Mouse (Mus musculus): ENCODE measurements around the gene Fto. TPM values are rescaled to one million over a fixed set of nuclear protein-coding genes. Genes with fewer than 3 reads are reported as not detected.

The Fto gene
- polyA plus RNA-seq, 1 experiment from 2014 or later = 149 TPM

- H3K36me3 ChIP-seq (replicated peaks; ENCODE audit: control insufficient read depth, insufficient read depth) = no peaks in the 10 kb centered on the region
- 69% methylated on average over 3 of the region's 3 CpGs for WGBS
- ATAC-seq (ENCODE audit: low FRiP score) = no peak
- H3K4me3 ChIP-seq (replicated peaks; ENCODE audit: low read length) = no peak overlapping the region
- H3K9ac ChIP-seq = no peak overlapping the region
- H3K4me2 ChIP-seq (replicated peaks) = no peak overlapping the region
- no peaks in the 10 kb centered on the region for H3K9me3 ChIP-seq (ENCODE audit: control insufficient read depth, low read length)
- H3K4me1 ChIP-seq (replicated peaks; ENCODE audit: control insufficient read depth, insufficient read depth, low read length) = peaks cover 36% of the 10 kb centered on the region
- no peak for DNase-seq (ENCODE audit: low spot score)
- H3K27me3 ChIP-seq (ENCODE audit: control insufficient read depth, insufficient read depth, low read length) = peaks cover 7% of the 10 kb centered on the region
- H3K27ac ChIP-seq = no peak overlapping the region
Observed at GRCm38 (mm10) chr8:91504360-91504759, 191.0 kb downstream of the Fto start.

- Histone ChIP-seq H3K4me2 (replicated peaks) (no peak overlapping the region), H3K9me3 (ENCODE audit: control insufficient read depth, low read length) (no peaks in the 10 kb centered on the region), H3K36me3 (replicated peaks; ENCODE audit: control insufficient read depth, insufficient read depth) (no peaks in the 10 kb centered on the region), H3K27me3 (ENCODE audit: control insufficient read depth, insufficient read depth, low read length) (peaks cover 7% of the 10 kb centered on the region), H3K27ac (no peak overlapping the region), H3K4me3 (replicated peaks; ENCODE audit: low read length) (no peak overlapping the region), H3K9ac (no peak overlapping the region), H3K4me1 (replicated peaks; ENCODE audit: control insufficient read depth, insufficient read depth, low read length) (peaks cover 40% of the 10 kb centered on the region)
- DNase-seq (ENCODE audit: low spot score) (peak; percentile 43), ATAC-seq (ENCODE audit: low FRiP score) (no peak)
- 68% methylated on average over 10 of the region's 10 CpGs for WGBS
Observed at GRCm38 (mm10) chr8:91504891-91505290, 191.6 kb downstream of the Fto start.

GRCm38 (mm10) chr8:91505411-91505954, 192.2 kb downstream of the Fto start:
- 84% methylated on average over 8 of the region's 8 CpGs for WGBS

GRCm38 (mm10) chr8:91505997-91506672, 192.8 kb downstream of the Fto start:
- Histone ChIP-seq H3K9ac (no peak overlapping the region), H3K9me3 (ENCODE audit: control insufficient read depth, low read length) (no peaks in the 10 kb centered on the region), H3K27me3 (ENCODE audit: control insufficient read depth, insufficient read depth, low read length) (peaks cover 7% of the 10 kb centered on the region; the same call in 1 of the 2 replicates), H3K36me3 (replicated peaks; ENCODE audit: control insufficient read depth, insufficient read depth) (no peaks in the 10 kb centered on the region), H3K4me2 (replicated peaks) (no peak overlapping the region), H3K4me1 (replicated peaks; ENCODE audit: control insufficient read depth, insufficient read depth, low read length) (peaks cover 43% of the 10 kb centered on the region), H3K27ac (no peak overlapping the region), H3K4me3 (replicated peaks; ENCODE audit: low read length) (no peak overlapping the region)
- DNase-seq (ENCODE audit: low spot score) (no peak), ATAC-seq (ENCODE audit: low FRiP score) (no peak)
- 78% methylated on average over 4 of the region's 4 CpGs for WGBS

More at GRCm38 (mm10) chr8:91505411-91505954, 192.2 kb downstream of the Fto start:
- H3K9ac ChIP-seq = no peak overlapping the region
- ATAC-seq (ENCODE audit: low FRiP score) (no peak), DNase-seq (ENCODE audit: low spot score) (no peak)
- no peak overlapping the region for H3K4me2 ChIP-seq (replicated peaks)
- H3K4me1 ChIP-seq (replicated peaks; ENCODE audit: control insufficient read depth, insufficient read depth, low read length) = peaks cover 43% of the 10 kb centered on the region
- peaks cover 7% of the 10 kb centered on the region; the same call in 1 of the 2 replicates for H3K27me3 ChIP-seq (ENCODE audit: control insufficient read depth, insufficient read depth, low read length)
- H3K36me3 ChIP-seq (replicated peaks; ENCODE audit: control insufficient read depth, insufficient read depth) = no peaks in the 10 kb centered on the region
- no peak overlapping the region for H3K27ac ChIP-seq
- no peak overlapping the region for H3K4me3 ChIP-seq (replicated peaks; ENCODE audit: low read length)
- H3K9me3 ChIP-seq (ENCODE audit: control insufficient read depth, low read length) = no peaks in the 10 kb centered on the region

- H3K9me3 ChIP-seq (ENCODE audit: control insufficient read depth, low read length) = no peaks in the 10 kb centered on the region
- peaks cover 7% of the 10 kb centered on the region; the same call in 1 of the 2 replicates for H3K27me3 ChIP-seq (ENCODE audit: control insufficient read depth, insufficient read depth, low read length)
- 72% methylated on average over 6 of the region's 6 CpGs for WGBS
- no peak overlapping the region for H3K27ac ChIP-seq
- no peaks in the 10 kb centered on the region for H3K36me3 ChIP-seq (replicated peaks; ENCODE audit: control insufficient read depth, insufficient read depth)
- no peak overlapping the region for H3K4me3 ChIP-seq (replicated peaks; ENCODE audit: low read length)
- H3K4me1 ChIP-seq (replicated peaks; ENCODE audit: control insufficient read depth, insufficient read depth, low read length) = peaks cover 43% of the 10 kb centered on the region
- DNase-seq (ENCODE audit: low spot score) (no peak), ATAC-seq (ENCODE audit: low FRiP score) (no peak)
- H3K4me2 ChIP-seq (replicated peaks) = no peak overlapping the region
- no peak overlapping the region for H3K9ac ChIP-seq
Observed at GRCm38 (mm10) chr8:91506682-91507257, 193.4 kb downstream of the Fto start.

- H3K4me1 ChIP-seq (replicated peaks; ENCODE audit: control insufficient read depth, insufficient read depth, low read length) = peaks cover 38% of the 10 kb centered on the region
- no peak for DNase-seq (ENCODE audit: low spot score)
- no peak overlapping the region for H3K27ac ChIP-seq
- 70% methylated on average over 7 of the region's 7 CpGs for WGBS
- no peaks in the 10 kb centered on the region for H3K9me3 ChIP-seq (ENCODE audit: control insufficient read depth, low read length)
- H3K4me3 ChIP-seq (replicated peaks; ENCODE audit: low read length) = no peak overlapping the region
- H3K27me3 ChIP-seq (ENCODE audit: control insufficient read depth, insufficient read depth, low read length) = peaks cover 7% of the 10 kb centered on the region; the same call in 1 of the 2 replicates
- no peak overlapping the region for H3K9ac ChIP-seq
- H3K36me3 ChIP-seq (replicated peaks; ENCODE audit: control insufficient read depth, insufficient read depth) = no peaks in the 10 kb centered on the region
- H3K4me2 ChIP-seq (replicated peaks) = no peak overlapping the region
- ATAC-seq (ENCODE audit: low FRiP score) = no peak
Observed at GRCm38 (mm10) chr8:91507681-91508097, 194.4 kb downstream of the Fto start.

- no peak overlapping the region for H3K4me3 ChIP-seq (replicated peaks; ENCODE audit: low read length)
- H3K9me3 ChIP-seq (ENCODE audit: control insufficient read depth, low read length) = no peaks in the 10 kb centered on the region
- no peak overlapping the region for H3K4me2 ChIP-seq (replicated peaks)
- peaks cover 33% of the 10 kb centered on the region for H3K4me1 ChIP-seq (replicated peaks; ENCODE audit: control insufficient read depth, insufficient read depth, low read length)
- H3K27ac ChIP-seq = no peak overlapping the region
- H3K27me3 ChIP-seq (ENCODE audit: control insufficient read depth, insufficient read depth, low read length) = peaks cover 7% of the 10 kb centered on the region; the same call in 1 of the 2 replicates
- no peaks in the 10 kb centered on the region for H3K36me3 ChIP-seq (replicated peaks; ENCODE audit: control insufficient read depth, insufficient read depth)
- WGBS = 41% methylated on average over 4 of the region's 4 CpGs
- ATAC-seq (ENCODE audit: low FRiP score) (no peak), DNase-seq (ENCODE audit: low spot score) (no peak)
- H3K9ac ChIP-seq = no peak overlapping the region
Observed at GRCm38 (mm10) chr8:91508284-91508683, 195.0 kb downstream of the Fto start.

- peaks cover 7% of the 10 kb centered on the region; the same call in 1 of the 2 replicates for H3K27me3 ChIP-seq (ENCODE audit: control insufficient read depth, insufficient read depth, low read length)
- no peak overlapping the region for H3K4me3 ChIP-seq (replicated peaks; ENCODE audit: low read length)
- 14% methylated on average over 8 of the region's 8 CpGs for WGBS
- DNase-seq (ENCODE audit: low spot score) (no peak), ATAC-seq (ENCODE audit: low FRiP score) (no peak)
- no peak overlapping the region for H3K27ac ChIP-seq
- H3K36me3 ChIP-seq (replicated peaks; ENCODE audit: control insufficient read depth, insufficient read depth) = no peaks in the 10 kb centered on the region
- peaks cover 25% of the 10 kb centered on the region for H3K4me1 ChIP-seq (replicated peaks; ENCODE audit: control insufficient read depth, insufficient read depth, low read length)
- H3K9me3 ChIP-seq (ENCODE audit: control insufficient read depth, low read length) = no peaks in the 10 kb centered on the region
- H3K9ac ChIP-seq = no peak overlapping the region
- H3K4me2 ChIP-seq (replicated peaks) = no peak overlapping the region
Observed at GRCm38 (mm10) chr8:91509206-91509899, 196.0 kb downstream of the Fto start.

GRCm38 (mm10) chr8:91509900-91510260, 196.6 kb downstream of the Fto start:
- Histone ChIP-seq H3K4me1 (replicated peaks; ENCODE audit: control insufficient read depth, insufficient read depth, low read length) (peaks cover 20% of the 10 kb centered on the region), H3K27ac (no peak overlapping the region), H3K4me3 (replicated peaks; ENCODE audit: low read length) (no peak overlapping the region), H3K9me3 (ENCODE audit: control insufficient read depth, low read length) (no peaks in the 10 kb centered on the region), H3K27me3 (ENCODE audit: control insufficient read depth, insufficient read depth, low read length) (peaks cover 7% of the 10 kb centered on the region; the same call in 1 of the 2 replicates), H3K9ac (no peak overlapping the region), H3K4me2 (replicated peaks) (no peak overlapping the region), H3K36me3 (replicated peaks; ENCODE audit: control insufficient read depth, insufficient read depth) (no peaks in the 10 kb centered on the region)
- ATAC-seq (ENCODE audit: low FRiP score) (no peak), DNase-seq (ENCODE audit: low spot score) (no peak)
- 19% methylated on average over 6 of the region's 6 CpGs for WGBS

Measured in hindbrain, embryonic 14.5 days (tissue).